Mouse (Mus musculus): Measurements from ENCODE around the gene Gm5148. TPM values are rescaled to one million over a fixed set of nuclear protein-coding genes. Genes with fewer than 3 reads are reported as not detected.

Gm5148 gene
- polyA plus RNA-seq, 1 experiment from 2014 or later, result 3.6 TPM

GRCm38 (mm10) chr3:37672266-37673040 is 51.8 kb downstream of the Gm5148 start:
- H3K36me3 ChIP-seq (ENCODE audit: control insufficient read depth, insufficient read depth, low read length), result no peaks in the 10 kb centered on the region
- H3K27me3 ChIP-seq (ENCODE audit: control insufficient read depth, insufficient read depth, low read length), result no peaks in the 10 kb centered on the region
- H3K27ac ChIP-seq (ENCODE audit: low read depth, low read length), result no peak overlapping the region
- no peak overlapping the region for H3K4me2 ChIP-seq (ENCODE audit: low read depth, low read length, severe bottlenecking)
- WGBS, result 6% methylated on average over 15 of the region's 15 CpGs
- peaks cover 14% of the 10 kb centered on the region for H3K9me3 ChIP-seq (ENCODE audit: control insufficient read depth, low read length)
- no peak for DNase-seq (ENCODE audit: low spot score)
- H3K4me1 ChIP-seq (replicated peaks; ENCODE audit: control insufficient read depth, insufficient read depth, low read length), result peaks cover 12% of the 10 kb centered on the region; the same call in 1 of the 2 replicates
- no peak overlapping the region for H3K4me3 ChIP-seq (ENCODE audit: low read depth, low read length)
- no peak overlapping the region for H3K9ac ChIP-seq (ENCODE audit: low read length)
- no peak for ATAC-seq (replicated peaks; ENCODE audit: low FRiP score)

- H3K27ac ChIP-seq (ENCODE audit: low read depth, low read length), result no peak overlapping the region
- WGBS, result 95% methylated on average over 20 of the region's 20 CpGs
- no peaks in the 10 kb centered on the region for H3K36me3 ChIP-seq (ENCODE audit: control insufficient read depth, insufficient read depth, low read length)
- H3K4me1 ChIP-seq (replicated peaks; ENCODE audit: control insufficient read depth, insufficient read depth, low read length), result peaks cover 17% of the 10 kb centered on the region; the same call in 1 of the 2 replicates
- no peak overlapping the region for H3K4me2 ChIP-seq (ENCODE audit: low read depth, low read length, severe bottlenecking)
- H3K9ac ChIP-seq (ENCODE audit: low read length), result no peak overlapping the region
- H3K4me3 ChIP-seq (ENCODE audit: low read depth, low read length), result no peak overlapping the region
- ATAC-seq (replicated peaks; ENCODE audit: low FRiP score) (no peak), DNase-seq (ENCODE audit: low spot score) (no peak)
- peaks cover 14% of the 10 kb centered on the region for H3K9me3 ChIP-seq (ENCODE audit: control insufficient read depth, low read length)
- H3K27me3 ChIP-seq (ENCODE audit: control insufficient read depth, insufficient read depth, low read length), result no peaks in the 10 kb centered on the region
Measured at GRCm38 (mm10) chr3:37669100-37669499, 55.2 kb downstream of the Gm5148 start.

GRCm38 (mm10) chr3:37668652-37669051 is 55.6 kb downstream of the Gm5148 start:
- H3K36me3 ChIP-seq (ENCODE audit: control insufficient read depth, insufficient read depth, low read length), result no peaks in the 10 kb centered on the region
- peaks cover 14% of the 10 kb centered on the region; the same call in 1 of the 2 replicates for H3K4me1 ChIP-seq (replicated peaks; ENCODE audit: control insufficient read depth, insufficient read depth, low read length)
- H3K27ac ChIP-seq (ENCODE audit: low read depth, low read length), result no peak overlapping the region
- 87% methylated on average over 12 of the region's 12 CpGs for WGBS
- no peak overlapping the region for H3K4me2 ChIP-seq (ENCODE audit: low read depth, low read length, severe bottlenecking)
- no peak overlapping the region for H3K9ac ChIP-seq (ENCODE audit: low read length)
- H3K27me3 ChIP-seq (ENCODE audit: control insufficient read depth, insufficient read depth, low read length), result no peaks in the 10 kb centered on the region
- no peak for ATAC-seq (replicated peaks; ENCODE audit: low FRiP score)
- H3K9me3 ChIP-seq (ENCODE audit: control insufficient read depth, low read length), result peaks cover 14% of the 10 kb centered on the region
- no peak for DNase-seq (ENCODE audit: low spot score)
- H3K4me3 ChIP-seq (ENCODE audit: low read depth, low read length), result no peak overlapping the region

DNA sequence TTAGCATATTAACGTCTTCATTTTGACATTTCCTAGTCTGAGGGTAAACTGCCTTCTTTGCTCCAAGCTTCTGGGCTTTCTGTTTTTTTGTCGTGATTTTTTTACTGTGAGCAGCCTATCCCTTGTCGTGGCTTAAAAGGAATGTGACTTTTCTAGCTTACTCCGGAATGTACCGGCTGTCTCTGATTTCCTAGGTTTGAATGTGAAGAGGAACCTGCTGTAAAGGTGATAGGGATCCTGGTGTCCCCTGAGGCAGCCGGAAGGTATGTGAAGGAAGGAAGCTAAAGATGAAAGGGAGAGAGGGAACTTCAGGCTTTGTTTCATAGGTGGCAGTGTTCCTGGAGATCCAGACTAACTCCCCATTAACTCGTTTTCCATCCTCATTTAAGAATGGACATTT is 56.6 kb downstream of the Gm5148 start:
- H3K27me3 ChIP-seq (ENCODE audit: control insufficient read depth, insufficient read depth, low read length), result no peaks in the 10 kb centered on the region
- H3K9me3 ChIP-seq (ENCODE audit: control insufficient read depth, low read length), result peaks cover 14% of the 10 kb centered on the region
- H3K9ac ChIP-seq (ENCODE audit: low read length), result no peak overlapping the region
- no peak overlapping the region for H3K4me3 ChIP-seq (ENCODE audit: low read depth, low read length)
- DNase-seq (ENCODE audit: low spot score) (no peak), ATAC-seq (replicated peaks; ENCODE audit: low FRiP score) (no peak)
- H3K4me2 ChIP-seq (ENCODE audit: low read depth, low read length, severe bottlenecking), result no peak overlapping the region
- WGBS, result 32% methylated on average over 7 of the region's 7 CpGs
- 0 out of 2 replicates have a peak overlapping the region, but pooled peaks have one; percentile 7 for H3K27ac ChIP-seq (ENCODE audit: low read depth, low read length)
- H3K4me1 ChIP-seq (replicated peaks; ENCODE audit: control insufficient read depth, insufficient read depth, low read length), result peaks cover 7% of the 10 kb centered on the region; the same call in 1 of the 2 replicates
- no peaks in the 10 kb centered on the region for H3K36me3 ChIP-seq (ENCODE audit: control insufficient read depth, insufficient read depth, low read length)

DNA sequence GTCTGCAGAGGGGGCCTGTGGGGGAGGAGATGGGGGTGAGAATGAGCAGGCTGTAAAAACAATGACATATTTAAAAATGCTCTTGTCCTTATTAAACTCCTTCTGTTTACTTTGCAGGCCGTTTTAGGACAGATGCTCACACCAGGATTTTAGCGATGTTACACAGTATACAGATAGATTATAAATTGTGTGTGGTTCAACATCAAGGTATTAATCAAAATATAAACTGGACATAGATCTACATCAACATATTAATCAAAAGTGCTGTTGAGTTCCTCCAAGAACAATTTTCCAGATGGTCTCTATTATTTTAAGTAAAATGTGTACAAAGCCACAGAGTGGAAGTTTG is 57.2 kb downstream of the Gm5148 start:
- Histone ChIP-seq H3K27me3 (ENCODE audit: control insufficient read depth, insufficient read depth, low read length) (no peaks in the 10 kb centered on the region), H3K4me1 (replicated peaks; ENCODE audit: control insufficient read depth, insufficient read depth, low read length) (peaks cover 7% of the 10 kb centered on the region; the same call in 1 of the 2 replicates), H3K4me2 (ENCODE audit: low read depth, low read length, severe bottlenecking) (no peak overlapping the region), H3K9me3 (ENCODE audit: control insufficient read depth, low read length) (peaks cover 14% of the 10 kb centered on the region), H3K9ac (ENCODE audit: low read length) (no peak overlapping the region), H3K4me3 (ENCODE audit: low read depth, low read length) (no peak overlapping the region), H3K27ac (ENCODE audit: low read depth, low read length) (no peak overlapping the region; the same call in 1 of the 2 replicates), H3K36me3 (ENCODE audit: control insufficient read depth, insufficient read depth, low read length) (no peaks in the 10 kb centered on the region)
- WGBS, result 17% methylated on average over 2 of the region's 2 CpGs
- ATAC-seq (replicated peaks; ENCODE audit: low FRiP score), result no peak
- DNase-seq (ENCODE audit: low spot score), result no peak

- H3K9ac ChIP-seq (ENCODE audit: low read length), result no peak overlapping the region; the same call in 1 of the 2 replicates
- H3K4me3 ChIP-seq (ENCODE audit: low read depth, low read length), result no peak overlapping the region
- ATAC-seq (replicated peaks; ENCODE audit: low FRiP score) (peak; percentile 93), DNase-seq (ENCODE audit: low spot score) (peak; percentile 69)
- H3K4me1 ChIP-seq (replicated peaks; ENCODE audit: control insufficient read depth, insufficient read depth, low read length), result 0 out of 2 replicates have a peak, but pooled peaks cover 7% of the 10 kb centered on the region
- no peaks in the 10 kb centered on the region for H3K27me3 ChIP-seq (ENCODE audit: control insufficient read depth, insufficient read depth, low read length)
- no peaks in the 10 kb centered on the region for H3K36me3 ChIP-seq (ENCODE audit: control insufficient read depth, insufficient read depth, low read length)
- H3K4me2 ChIP-seq (ENCODE audit: low read depth, low read length, severe bottlenecking), result no peak overlapping the region
- H3K9me3 ChIP-seq (ENCODE audit: control insufficient read depth, low read length), result peaks cover 14% of the 10 kb centered on the region
- peak overlapping the region; percentile 68 for H3K27ac ChIP-seq (ENCODE audit: low read depth, low read length)
- WGBS, result 13% methylated on average over 9 of the region's 9 CpGs
Measured at GRCm38 (mm10) chr3:37666291-37667118, 57.8 kb downstream of the Gm5148 start.

Other genes starting within 250 kb of the Gm5148 start
- gene Spry1, start 84.5 kb downstream of the Gm5148 start, polyA plus RNA-seq (2014; fragmentation: Nextera tagmentation; extraction: Ambion mirVana), result 20.9 and 24.4 TPM in 2 replicates